Mouse (Mus musculus): ENCODE results near the gene Lif.

Gene Lif

DNA sequence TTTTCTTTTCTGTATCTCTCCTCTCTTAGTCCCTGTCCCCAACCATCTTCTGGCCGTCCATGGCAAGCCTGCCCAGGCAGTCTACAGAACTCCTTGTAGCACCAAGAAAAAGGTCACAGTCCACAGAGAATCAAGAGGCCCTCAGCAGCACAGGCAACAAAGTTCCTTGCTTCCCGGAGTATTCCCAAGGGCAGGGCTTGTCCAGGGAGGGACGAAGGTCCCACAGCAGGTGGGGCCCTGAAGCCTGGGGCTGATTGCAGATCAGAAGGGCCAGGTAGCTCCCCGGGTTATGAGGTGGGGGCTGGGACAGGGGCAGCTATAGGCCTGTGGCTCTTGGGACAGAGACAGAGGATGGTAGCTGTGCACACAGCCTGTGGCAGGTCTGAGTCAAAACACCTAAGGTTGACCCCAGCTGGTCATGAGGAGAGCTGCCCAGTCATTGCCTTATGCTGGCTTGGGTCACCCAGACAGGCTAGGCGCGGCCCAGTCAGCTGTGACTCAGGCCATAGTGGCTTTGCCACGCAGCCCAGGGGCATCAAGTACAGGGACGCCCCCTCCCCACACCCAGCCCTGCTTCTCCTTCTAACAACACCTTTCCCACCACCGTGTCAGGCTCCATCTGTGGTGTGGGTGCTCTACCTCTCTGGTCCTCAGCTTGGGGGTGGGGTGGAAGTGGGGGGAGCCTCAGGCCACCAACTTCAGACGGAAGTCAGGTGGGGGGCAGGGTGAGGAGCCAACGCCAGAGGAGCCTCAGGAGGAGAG, at the start of gene Lif:
Gene Lif, plus strand, starts transcription at position 712 of the 762 bp plus-strand sequence.
- no peak for DNase-seq (ENCODE audit: low read depth, low spot score)

- no peak for DNase-seq (ENCODE audit: low read depth, low spot score)
Observed at GRCm38 (mm10) chr11:4207655-4208054, 49.7 kb upstream of the Lif start.

- DNase-seq (ENCODE audit: low read depth, low spot score), result peak; percentile 60
Observed at GRCm38 (mm10) chr11:4209556-4209955, 47.8 kb upstream of the Lif start.

GRCm38 (mm10) chr11:4210786-4211185, 46.6 kb upstream of the Lif start:
- DNase-seq (ENCODE audit: low read depth, low spot score), result peak; percentile 51

GRCm38 (mm10) chr11:4213107-4213506, 44.2 kb upstream of the Lif start:
- DNase-seq (ENCODE audit: low read depth, low spot score), result no peak

DNA sequence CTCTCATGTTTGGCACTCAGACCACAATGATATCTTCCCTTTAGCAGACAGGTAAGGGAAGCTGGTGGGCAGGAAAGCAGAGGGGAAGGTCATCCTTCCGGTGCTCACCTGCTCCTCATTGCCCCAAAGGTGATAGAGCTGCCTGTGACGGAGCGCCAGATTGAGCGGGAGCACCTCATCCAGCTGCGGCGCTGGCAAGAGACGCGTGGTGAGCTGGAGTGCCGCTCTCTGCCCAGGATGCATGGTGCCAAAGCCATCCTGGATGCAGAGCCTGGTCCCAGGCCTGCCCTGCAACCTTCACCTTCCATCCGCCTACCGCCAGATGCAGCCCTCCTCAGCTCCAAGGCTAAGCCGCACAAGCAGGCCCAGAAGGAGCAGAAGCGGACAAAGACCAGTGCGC, 42.8 kb upstream of the Lif start:
- DNase-seq (ENCODE audit: low read depth, low spot score), result no peak

DNA sequence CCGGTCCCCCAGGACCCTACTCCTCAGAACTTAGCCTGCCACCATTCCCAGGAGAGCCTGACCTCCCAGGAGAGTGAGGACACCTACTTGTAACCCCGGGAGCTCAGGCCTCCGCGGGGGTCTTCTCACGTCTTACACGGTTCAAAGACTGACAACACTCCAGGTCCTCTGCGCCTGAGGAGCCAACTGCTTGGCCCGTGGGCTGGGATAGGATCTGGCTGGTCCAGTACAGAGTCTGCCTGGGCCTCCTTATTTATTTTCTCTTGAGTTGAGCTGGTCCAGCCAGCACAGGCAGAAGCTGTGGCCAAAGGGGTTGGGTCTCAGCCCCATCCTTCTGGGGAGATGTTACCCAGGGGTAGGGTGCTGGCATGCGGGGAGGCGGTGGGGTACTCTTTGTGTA, 42.3 kb upstream of the Lif start:
- no peak for DNase-seq (ENCODE audit: low read depth, low spot score)

DNA sequence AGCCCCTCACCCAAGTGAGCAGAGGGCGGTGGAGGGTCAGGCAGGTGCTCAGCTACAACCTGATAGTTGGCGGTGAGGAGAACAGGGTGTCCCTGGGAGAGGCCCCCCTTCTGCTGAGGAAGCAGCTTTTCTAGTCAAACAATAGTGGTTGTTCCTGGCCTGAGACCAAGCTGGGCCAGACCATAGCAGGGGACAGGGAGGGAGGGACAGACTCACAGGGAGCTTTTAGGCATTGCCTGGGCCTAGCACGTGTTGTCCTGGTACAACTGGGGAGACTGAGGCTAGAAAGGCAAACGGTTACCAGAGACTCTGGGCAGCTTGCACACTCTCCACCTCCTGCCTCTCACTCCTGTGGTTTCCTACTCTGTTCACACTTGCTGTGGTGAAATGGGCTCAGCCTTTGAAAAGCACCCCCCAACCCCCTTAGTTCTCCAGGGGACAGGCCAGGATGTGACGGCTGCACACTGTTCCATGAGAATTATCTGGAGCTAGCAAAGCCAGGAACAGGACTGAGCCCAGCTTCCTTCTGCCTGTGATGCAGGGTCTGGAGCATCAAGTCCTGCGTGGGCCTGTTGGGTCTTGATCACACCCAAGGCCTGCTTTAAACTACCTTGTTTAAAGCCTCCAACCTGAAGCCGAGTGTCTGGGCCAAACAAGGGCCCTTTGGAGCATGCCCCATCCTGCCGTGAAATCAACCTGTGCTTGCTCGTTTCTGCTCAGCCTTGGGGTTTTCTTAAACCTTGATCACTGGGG, 40.9 kb upstream of the Lif start:
- no peak for DNase-seq (ENCODE audit: low read depth, low spot score)

DNA sequence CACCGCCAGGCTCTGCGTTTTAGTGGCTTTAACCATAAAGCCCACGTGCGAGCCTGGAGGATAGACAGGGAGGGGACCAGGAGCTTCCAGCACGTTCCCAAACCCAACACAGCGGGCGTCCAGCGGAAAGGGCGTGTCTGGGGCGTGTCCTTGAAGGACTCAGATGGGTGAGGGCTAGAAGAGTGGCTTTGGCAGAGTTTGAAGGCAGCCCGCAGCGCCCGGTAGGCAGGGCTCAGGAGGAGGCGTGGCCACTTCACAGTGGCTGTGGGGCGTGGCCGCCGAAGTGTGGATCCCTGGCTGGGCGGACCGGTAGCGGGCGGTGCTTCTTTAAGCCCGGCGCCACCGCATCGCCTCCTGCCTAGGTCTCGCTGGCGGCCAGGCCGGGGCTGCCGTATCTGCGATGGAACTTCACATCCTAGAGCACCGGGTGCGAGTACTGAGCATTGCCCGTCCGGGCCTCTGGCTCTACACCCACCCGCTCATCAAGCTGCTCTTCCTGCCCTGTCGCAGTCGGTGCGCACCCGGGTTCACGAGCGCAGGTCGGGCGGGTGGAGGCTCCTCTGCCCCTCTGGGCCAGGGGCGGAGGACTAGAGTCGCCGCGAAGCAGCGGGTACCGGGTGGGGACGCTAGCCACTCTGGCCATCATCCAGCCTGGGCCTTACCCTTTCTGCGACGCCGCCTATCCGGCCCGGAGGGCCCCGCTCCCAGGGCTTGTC, 39.3 kb upstream of the Lif start, which contains the start of gene Castor1:
Gene Castor1, plus strand, starts transcription at position 312 of the 716 bp plus-strand sequence.
- no peak for DNase-seq (ENCODE audit: low read depth, low spot score)

DNA sequence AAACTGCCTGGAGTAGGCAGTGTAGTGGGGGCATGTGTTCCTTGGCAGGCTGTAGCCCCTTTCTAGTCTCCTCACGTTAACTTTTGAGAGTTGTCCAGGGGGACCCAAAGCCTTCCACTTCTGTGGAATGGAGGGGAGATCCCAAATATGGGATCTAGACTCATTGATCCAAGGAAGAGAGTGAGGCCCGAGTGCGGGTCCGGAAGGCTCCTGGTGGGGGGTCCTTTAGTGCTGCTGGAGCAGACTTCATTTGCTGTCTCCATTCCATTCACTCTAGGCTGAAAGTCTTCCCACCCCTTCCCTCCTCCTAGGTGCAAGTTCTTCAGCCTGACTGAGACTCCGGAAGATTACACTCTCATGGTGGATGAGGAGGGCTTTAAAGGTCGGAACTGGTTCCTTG, 38.7 kb upstream of the Lif start:
- DNase-seq (ENCODE audit: low read depth, low spot score), result no peak

DNA sequence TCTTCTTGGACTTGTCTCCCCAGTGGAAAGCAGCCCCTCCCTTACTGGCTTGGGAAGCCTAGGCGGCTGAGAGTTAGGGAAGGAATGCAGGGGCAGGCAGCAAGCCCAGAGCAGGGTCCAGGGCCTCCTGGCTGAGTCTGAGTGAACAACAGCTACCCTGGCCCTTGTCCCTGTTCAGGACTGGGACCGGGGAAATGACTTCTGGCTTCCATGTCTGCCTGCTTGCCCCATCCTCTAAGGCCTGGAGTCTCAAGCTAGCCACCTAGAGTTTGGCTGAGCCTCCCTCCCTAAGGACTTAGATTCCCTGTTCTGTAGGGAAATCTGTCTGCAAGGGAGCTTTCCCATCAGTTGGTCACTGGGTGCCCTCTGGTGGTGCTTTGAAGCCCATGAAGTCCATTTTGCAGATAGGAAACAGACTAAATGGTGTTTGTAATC, 38.0 kb upstream of the Lif start:
- DNase-seq (ENCODE audit: low read depth, low spot score), result peak; percentile 90

DNA sequence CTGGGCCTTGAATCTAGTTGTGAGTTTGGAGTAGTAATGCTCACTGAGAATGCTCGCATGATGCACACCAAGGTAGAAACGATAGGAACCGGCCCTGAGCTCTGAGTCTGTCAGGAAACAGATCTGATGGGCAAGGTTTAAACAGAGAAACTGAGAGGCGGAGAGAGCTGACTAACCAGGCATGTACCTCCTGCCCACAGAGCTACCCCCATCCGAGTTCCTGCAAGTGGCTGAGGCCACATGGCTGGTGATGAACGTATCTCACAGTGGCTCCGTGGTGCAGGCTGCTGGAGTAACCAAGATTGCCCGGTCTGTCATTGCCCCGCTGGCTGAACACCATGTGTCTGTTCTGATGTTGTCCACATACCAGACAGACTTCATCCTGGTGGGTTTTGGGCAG, 37.4 kb upstream of the Lif start:
- DNase-seq (ENCODE audit: low read depth, low spot score), result no peak

GRCm38 (mm10) chr11:4220443-4221400, 36.6 kb upstream of the Lif start:
- peak; percentile 80 for DNase-seq (ENCODE audit: low read depth, low spot score)

DNA sequence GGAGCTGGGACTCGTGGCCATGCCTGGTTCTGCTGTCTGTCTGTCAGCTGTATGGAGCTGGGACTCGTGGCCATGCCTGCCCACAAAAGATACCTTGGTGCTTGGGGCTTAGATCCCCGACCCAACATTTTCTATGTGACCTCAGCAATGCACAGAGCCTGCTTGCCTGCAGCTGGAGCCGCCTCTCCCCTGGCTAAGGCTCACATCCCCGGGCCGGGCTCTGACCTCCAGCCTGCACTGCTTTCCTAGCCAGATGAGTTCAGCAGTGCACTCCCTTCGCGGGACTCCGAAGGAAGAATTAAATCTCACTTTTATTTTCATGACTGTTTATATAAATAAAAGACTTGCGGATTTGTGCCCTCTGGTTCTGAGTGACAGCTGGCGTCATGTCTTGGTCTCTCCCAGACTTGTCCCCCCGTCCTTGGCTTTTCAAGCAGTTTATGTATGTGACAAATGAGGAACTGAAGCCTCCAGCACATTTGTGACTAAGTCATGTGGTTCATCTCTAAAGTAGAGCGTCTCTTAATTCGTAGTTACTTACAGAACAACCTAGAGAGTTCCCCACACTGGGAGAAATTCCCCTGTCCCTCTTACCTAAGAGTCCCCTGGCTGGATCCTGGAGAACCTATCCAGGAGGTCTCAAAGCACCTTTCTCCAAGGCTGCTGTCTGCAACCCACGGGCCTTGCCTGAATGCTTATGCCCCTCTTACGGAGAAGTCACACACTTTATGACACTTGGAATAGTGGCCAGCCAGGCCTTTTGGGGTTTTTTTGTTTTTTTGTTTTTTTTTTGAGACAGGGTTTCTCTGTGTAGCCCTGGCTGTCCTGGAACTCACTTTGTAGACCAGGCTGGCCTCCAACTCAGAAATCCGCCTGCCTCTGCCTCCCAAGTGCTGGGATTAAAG, 35.1 kb upstream of the Lif start:
- no peak for DNase-seq (ENCODE audit: low read depth, low spot score)

DNA sequence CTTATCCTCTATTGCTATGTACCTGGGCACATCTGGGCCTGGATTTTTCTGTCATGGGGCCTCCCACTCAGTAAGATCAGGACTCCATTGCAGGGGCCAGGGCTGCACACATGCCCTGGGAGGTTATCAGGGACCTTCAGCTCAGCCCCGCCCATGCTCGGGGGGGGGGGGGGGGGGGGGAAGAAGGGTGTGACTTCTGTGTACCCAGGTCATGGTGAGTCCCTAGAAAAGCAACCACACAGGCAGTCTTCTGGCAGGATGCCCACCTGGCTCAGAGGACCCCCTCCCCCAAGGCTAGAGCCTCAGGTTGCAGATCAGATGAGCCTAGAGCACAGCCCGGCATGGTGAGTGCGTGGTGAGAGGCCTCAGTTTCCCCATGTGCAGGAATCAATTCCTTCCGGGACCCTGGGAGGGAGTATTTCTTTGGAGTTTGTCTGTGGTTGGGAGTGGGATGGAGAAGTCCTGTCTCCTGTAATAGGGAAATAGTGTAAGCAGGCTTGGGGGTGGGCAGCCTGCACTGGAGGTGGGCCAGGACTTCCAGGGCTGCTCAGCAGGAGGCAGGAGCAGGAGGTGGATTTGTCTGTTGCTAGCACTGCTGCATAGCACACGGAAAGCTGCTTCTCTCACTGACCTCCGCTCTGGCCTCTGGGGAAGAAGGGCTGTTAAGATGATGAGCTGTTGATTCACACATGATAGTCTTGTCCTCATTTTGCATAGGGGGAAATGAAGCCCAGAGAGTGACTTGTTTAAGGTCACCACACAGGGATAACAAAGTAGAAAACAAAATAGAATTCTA, 33.8 kb upstream of the Lif start:
- no peak for DNase-seq (ENCODE audit: low read depth, low spot score)

- no peak for DNase-seq (ENCODE audit: low read depth, low spot score)
Observed at GRCm38 (mm10) chr11:4224223-4224622, 33.1 kb upstream of the Lif start.

GRCm38 (mm10) chr11:4226569-4227325, 30.6 kb upstream of the Lif start:
- no peak for DNase-seq (ENCODE audit: low read depth, low spot score)

DNA sequence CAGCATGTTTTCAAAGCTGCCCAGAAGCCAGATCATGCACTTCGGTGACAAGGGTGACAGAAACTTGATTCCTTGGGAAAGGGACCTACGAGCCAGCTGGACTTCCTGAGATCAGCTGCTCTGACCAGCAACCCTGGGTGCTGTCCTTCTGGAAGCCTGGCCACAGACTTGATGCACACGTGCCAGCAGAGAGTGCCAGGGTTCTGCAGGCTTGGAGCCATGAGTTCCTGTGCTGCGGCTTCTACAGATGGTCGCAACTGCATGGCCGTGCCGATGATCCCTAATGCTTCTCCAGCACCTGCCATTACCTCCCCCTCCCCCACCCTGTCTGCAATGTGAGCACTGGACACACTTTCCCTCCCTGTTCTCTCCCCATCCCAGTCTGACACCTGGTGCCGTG, 28.9 kb upstream of the Lif start:
- DNase-seq (ENCODE audit: low read depth, low spot score), result no peak

GRCm38 (mm10) chr11:4229841-4230240, 27.5 kb upstream of the Lif start:
- DNase-seq (ENCODE audit: low read depth, low spot score), result no peak
